26 mouse cellular contexts compared by ENCODE assay signal in genomic region chr7:66633351-66633750, GRCm38 (mm10). TPM values are rescaled to one million over a fixed set of nuclear protein-coding genes. Genes with fewer than 3 reads are reported as not detected.
DNase-seq lines count a peak whose midpoint lies in the region; ATAC-seq and TF ChIP-seq lines count a peak whose summit lies in the region.
"Had no signal": no experiment of that assay in that cellular context is flagged by ENCODE, and none has a peak within 500 bp of the region (broad histone marks: within the 10 kb centered on the region; RNA-seq: fewer than 3 reads in every experiment).

No protein-coding gene starts in this region.

- TF ChIP-seq CTCF in lung, postnatal 0 days (IDR thresholded peaks at IDR 0.05), result no peak

- H3K4me1 ChIP-seq in lung, postnatal 0 days (ENCODE audit: insufficient read depth, low read depth, low read length), result no peaks in the 10 kb centered on the region
- H3K4me1 ChIP-seq: embryonic facial prominence, embryonic 13.5 days; hindbrain, embryonic 13.5 days; intestine, embryonic 15.5 days had no signal

- no peaks in the 10 kb centered on the region for H3K9me3 ChIP-seq in lung, postnatal 0 days (ENCODE audit: low read length)
- H3K9me3 ChIP-seq: embryonic facial prominence, embryonic 13.5 days; forebrain, embryonic 12.5 days; forebrain, embryonic 15.5 days; G1E; hindbrain, embryonic 10.5 days; hindbrain, embryonic 13.5 days; intestine, embryonic 15.5 days had no signal

- no peak overlapping the region for H3K4me2 ChIP-seq in lung, postnatal 0 days (replicated peaks; ENCODE audit: low read depth, low read length)
- H3K4me2 ChIP-seq: embryonic facial prominence, embryonic 13.5 days; forebrain, embryonic 12.5 days; forebrain, embryonic 15.5 days; heart, embryonic 11.5 days; hindbrain, embryonic 13.5 days; intestine, embryonic 15.5 days had no signal

- H3K9ac ChIP-seq in lung, postnatal 0 days (replicated peaks; ENCODE audit: low read depth), result no peak overlapping the region
- H3K9ac ChIP-seq: embryonic facial prominence, embryonic 13.5 days; forebrain, embryonic 12.5 days; forebrain, embryonic 15.5 days; hindbrain, embryonic 13.5 days; intestine, embryonic 15.5 days had no signal

- no peak overlapping the region for H3K4me3 ChIP-seq in lung, postnatal 0 days (ENCODE audit: low read depth, low read length)
- H3K4me3 ChIP-seq: embryonic facial prominence, embryonic 13.5 days; erythroblast, embryonic 14.5 days; forebrain, embryonic 12.5 days; forebrain, embryonic 15.5 days; hindbrain, embryonic 10.5 days; hindbrain, embryonic 13.5 days; intestine, embryonic 15.5 days had no signal

- peak; percentile 50 for DNase-seq in adrenal gland, postnatal 14 days
- DNase-seq in adrenal gland, postnatal 25 days, result no peak
- DNase-seq in lung, postnatal 0 days (ENCODE audit: low spot score), result peak; percentile 10
- no peak for DNase-seq in lung, postnatal 36 days
- peak; percentile 61 for DNase-seq in Muller cell, postnatal 12 days (ENCODE audit: inconsistent ontology term)
- peak; percentile 5 for DNase-seq in brain, adult 2 months (ENCODE audit: low read depth, low spot score)
- DNase-seq in frontal cortex, postnatal 36 days (ENCODE audit: low spot score in 2 of 2), result no peak
- DNase-seq: adrenal gland, postnatal 36 days; B cell, adult 2 months; cerebellum, adult 18-20 months; cerebellum, adult 9-10 months; cerebellum, postnatal 14 days; gastrocnemius, postnatal 10 days; gastrocnemius, postnatal 36 days; heart, postnatal 36 days; kidney, adult 11 months had no signal

- H3K27me3 ChIP-seq in lung, postnatal 0 days (replicated peaks; ENCODE audit: insufficient read depth, low read length), result no peaks in the 10 kb centered on the region
- H3K27me3 ChIP-seq: embryonic facial prominence, embryonic 13.5 days; forebrain, embryonic 15.5 days; hindbrain, embryonic 13.5 days; intestine, embryonic 15.5 days had no signal

- no peak overlapping the region for H3K27ac ChIP-seq in lung, postnatal 0 days (ENCODE audit: low read length)
- H3K27ac ChIP-seq: embryonic facial prominence, embryonic 13.5 days; forebrain, embryonic 12.5 days; forebrain, embryonic 15.5 days; hindbrain, embryonic 10.5 days; hindbrain, embryonic 13.5 days; intestine, embryonic 15.5 days had no signal

- WGBS in lung, postnatal 0 days, result 54% methylated on average over 6 of the region's 6 CpGs

- ATAC-seq in lung, postnatal 0 days, result no peak; the same call in 1 of the 2 replicates
- ATAC-seq: forebrain, embryonic 15.5 days; hindbrain, embryonic 16.5 days; intestine, embryonic 15.5 days had no signal

- no peak for TF ChIP-seq EP300 in lung, postnatal 0 days (IDR thresholded peaks at IDR 0.05)

- no peaks in the 10 kb centered on the region for H3K36me3 ChIP-seq in lung, postnatal 0 days (ENCODE audit: insufficient read depth, low read length)
- H3K36me3 ChIP-seq: embryonic facial prominence, embryonic 13.5 days; forebrain, embryonic 12.5 days; forebrain, embryonic 15.5 days; G1E; hindbrain, embryonic 10.5 days; hindbrain, embryonic 13.5 days; intestine, embryonic 15.5 days had no signal

RNA-seq across cellular contexts. Expression of gene Asb7, which starts 56.0 kb away (rescaled TPM):
- total RNA-seq in adrenal gland, postnatal 14 days (2021), result 15.2 and 15.3 TPM in 2 replicates
- 13.7 and 20.2 TPM in 2 replicates for total RNA-seq in adrenal gland, postnatal 25 days (2021)
- 6.1 and 6.5 TPM in 2 replicates for polyA plus RNA-seq in lung, postnatal 0 days (2015; fragmentation: Nextera tagmentation; extraction: Ambion mirVana)

RNA-seq across cellular contexts. Expression of gene Lins1, which starts 56.3 kb away (rescaled TPM):
- total RNA-seq in adrenal gland, postnatal 14 days (2021), result 7.8 and 9.5 TPM in 2 replicates
- 9.8 and 14.5 TPM in 2 replicates for total RNA-seq in adrenal gland, postnatal 25 days (2021)
- polyA plus RNA-seq in lung, postnatal 0 days (2015; fragmentation: Nextera tagmentation; extraction: Ambion mirVana), result 7.0 and 8.7 TPM in 2 replicates

Comparison
In these comparisons a context has a peak if more than half of its experiments do, and no peak if none do; other contexts are left out.
1. DNase-seq: peak in adrenal gland, postnatal 14 days (single experiment), lung, postnatal 0 days (single experiment), Muller cell, postnatal 12 days (single experiment) and brain, adult 2 months (single experiment); none in adrenal gland, postnatal 25 days (single experiment), lung, postnatal 36 days (single experiment) and frontal cortex, postnatal 36 days (0 of 2).